Mouse (Mus musculus) CH12.LX (cell line): ENCODE results near the gene Slco4a1.

Experiments
- CTCF ChIP-seq, 2 experiments: IDR thresholded peaks in 1 of 2; conservative IDR thresholded peaks in 1 of 2; 2 replicates each; pipeline ENCODE4 v1.5.1; 2011 to 2012; ENCODE audit warnings: low read depth in 2 of 2, low read length in 2 of 2, improper control_type of control experiment in 1 of 2, inconsistent platforms in 1 of 2, mild to moderate bottlenecking in 1 of 2, moderate library complexity in 1 of 2
- GABPA ChIP-seq: IDR thresholded peaks from 2 replicates; pipeline ENCODE4 v1.6.1; 2012; ENCODE audit warnings: low read depth, low read length, improper control_type of control experiment, inconsistent platforms; ENCODE audit not compliant: insufficient replicate concordance

DNA sequence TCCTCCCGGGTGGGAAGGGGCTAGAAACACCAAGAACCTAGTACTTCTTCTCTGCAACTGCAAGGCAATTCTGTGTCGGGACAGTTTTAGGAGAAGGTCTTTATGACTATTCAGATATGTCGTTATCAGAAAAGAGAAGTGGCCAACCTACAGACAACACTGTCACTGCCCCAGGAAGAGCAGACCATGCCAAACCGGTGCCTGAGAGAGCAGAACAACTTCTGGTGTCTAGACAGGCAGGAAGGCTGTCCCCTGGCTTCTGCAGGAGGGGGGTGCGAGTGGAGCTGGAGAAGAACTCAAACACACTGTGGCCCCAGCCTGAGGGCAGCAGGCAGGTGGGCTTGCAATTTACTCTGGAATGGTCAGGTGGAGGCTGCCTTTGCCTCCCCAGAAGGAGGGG, 14.0 kb upstream of the Slco4a1 start:
- TF ChIP-seq CTCF (conservative IDR thresholded peaks at IDR 0.05 in 1 of 2, IDR thresholded peaks at IDR 0.05 in 1 of 2; ENCODE audit: low read depth in 2 of 2, low read length in 2 of 2) (no peak), GABPA (no peak)
